Mouse (Mus musculus) spleen, postnatal 0 days (tissue): ENCODE results near the gene Smap2. TPM values are rescaled to one million over a fixed set of nuclear protein-coding genes. Genes with fewer than 3 reads are reported as not detected.

Source experiments
- polyA plus RNA-seq: library from polyadenylated mRNA; unstranded; fragments of >200 nt; fragmentation: Nextera tagmentation; extraction: Ambion mirVana; gene quantifications from 2 replicates; pipeline ENCODE4 v1.2.1, GENCODE M21; 2015

Gene Smap2
- polyA plus RNA-seq = 27.8 and 30.9 TPM in 2 replicates

GRCm38 (mm10) chr4:121016928-121017657 is at the start of gene Smap2:
TSS of gene Smap2 (minus strand) at chr4:121017247.

GRCm38 (mm10) chr4:121039331-121040115 is 22.5 kb upstream of the Smap2 start, which contains the start of gene Col9a2:
TSS of gene Col9a2 (plus strand) at chr4:121039385.

GRCm38 (mm10) chr4:120951428-120951973 is 65.5 kb downstream of the Smap2 start, which contains the start of gene Zfp69:
TSS of gene Zfp69 (minus strand) at chr4:120951699.

GRCm38 (mm10) chr4:120924554-120925299 is 92.3 kb downstream of the Smap2 start, which contains the start of gene Exo5:
TSS of gene Exo5 (minus strand) at chr4:120925017.

Other genes with a start within 250 kb of the Smap2 start
- 42.9 and 45.6 TPM in 2 replicates for gene Nfyc, start 185.7 kb downstream of the Smap2 start, polyA plus RNA-seq
- gene Rims3, start 162.4 kb downstream of the Smap2 start, polyA plus RNA-seq = 0.33 and 0.34 TPM in 2 replicates
- 9.3 and 11.4 TPM in 2 replicates for gene Exo5, start 92.2 kb downstream of the Smap2 start, polyA plus RNA-seq
- gene Zfp69, start 65.5 kb downstream of the Smap2 start, polyA plus RNA-seq = 2.4 and 2.8 TPM in 2 replicates
- 2.8 and 3.4 TPM in 2 replicates for gene Col9a2, start 22.1 kb upstream of the Smap2 start, polyA plus RNA-seq
- 18.4 and 18.9 TPM in 2 replicates for gene Zmpste24, start 81.0 kb upstream of the Smap2 start, polyA plus RNA-seq
- gene Tmco2, start 92.0 kb upstream of the Smap2 start, polyA plus RNA-seq = not detected in 2 replicates
- 14.2 and 14.3 TPM in 2 replicates for gene Rlf, start 197.8 kb upstream of the Smap2 start, polyA plus RNA-seq